Mouse (Mus musculus) lung, postnatal 0 days (tissue): ENCODE results near the gene Nts.
"Not testable (repeated sequence)": the region's sequence is repeated elsewhere in the genome, so short reads cannot be mapped to it uniquely, and the experiment has no call there.

Source experiments
- CTCF ChIP-seq: IDR thresholded peaks from 2 replicates; pipeline ENCODE4 v1.5.1; 2016; ENCODE audit warnings: antibody characterized with exemption, mild to moderate bottlenecking
- EP300 ChIP-seq: IDR thresholded peaks from 2 replicates; pipeline ENCODE4 v1.6.1; 2016; ENCODE audit warnings: antibody characterized with exemption, mild to moderate bottlenecking, control low read depth

DNA sequence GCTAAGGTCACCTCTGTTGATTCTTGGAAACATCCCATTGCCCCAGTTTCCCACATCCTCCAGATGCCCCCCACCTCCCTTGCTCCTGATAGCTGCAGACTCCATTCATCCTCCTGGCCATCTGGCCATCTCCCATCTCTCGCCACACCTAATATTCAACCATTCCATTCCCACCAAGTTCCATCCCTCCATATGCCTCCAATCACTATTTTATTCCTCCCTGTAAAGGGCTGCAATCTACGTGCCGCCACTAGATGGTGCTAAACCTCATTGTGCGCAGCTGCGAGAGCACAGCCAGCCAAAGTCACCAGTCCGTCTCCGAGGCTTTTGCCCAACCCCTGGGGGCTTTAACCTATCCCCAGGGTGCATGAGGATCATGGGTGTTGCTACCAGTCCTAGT, 55.2 kb downstream of the Nts start:
- TF ChIP-seq CTCF: peak; percentile 61
- not testable (repeated sequence) for TF ChIP-seq EP300
